Mouse (Mus musculus) limb, embryonic 10.5 days (tissue): ENCODE data around the gene Ctse. TPM values are rescaled to one million over a fixed set of nuclear protein-coding genes. Genes with fewer than 3 reads are reported as not detected.

Experiments used
- DNase-seq: peaks from one replicate; pipeline ENCODE4 v3.0.0-alpha.2; 2017; ENCODE audit warnings: low spot score
- H3K27ac ChIP-seq: fragments of 300-500 bp; sonication (generic); 2 replicates; pipeline ENCODE4 v1.5.1; 2016; ENCODE audit warnings: mild to moderate bottlenecking
- H3K27me3 ChIP-seq: fragments of 300-500 bp; sonication (generic); 2 replicates; pipeline ENCODE4 v1.6.1; 2016; ENCODE audit warnings: low read depth, mild to moderate bottlenecking; ENCODE audit not compliant: poor library complexity, severe bottlenecking
- H3K36me3 ChIP-seq: fragments of 300-500 bp; sonication (generic); 2 replicates; pipeline ENCODE4 v1.6.1; 2016; ENCODE audit warnings: mild to moderate bottlenecking, moderate library complexity
- H3K4me1 ChIP-seq: fragments of 300-500 bp; sonication (generic); 2 replicates; pipeline ENCODE4 v1.6.1; 2016
- H3K4me3 ChIP-seq: fragments of 300-500 bp; sonication (generic); 2 replicates; pipeline ENCODE4 v1.5.1; 2016; ENCODE audit warnings: mild to moderate bottlenecking, moderate library complexity
- H3K9me3 ChIP-seq: fragments of 300-500 bp; sonication (generic); replicated peaks from 2 replicates; pipeline ENCODE4 v1.6.1; 2016; ENCODE audit warnings: mild to moderate bottlenecking
- WGBS: fragments of 180-500 bp; shearing (Covaris S2); methylation state at CpG from one replicate; pipeline ENCODE4 v1.1.7; 2016; 5-methylcytosine and 5-hydroxymethylcytosine counted together
- polyA plus RNA-seq: library from polyadenylated mRNA; unstranded; fragments of >200 nt; fragmentation: Nextera tagmentation; extraction: Ambion mirVana; gene quantifications from 2 replicates; pipeline ENCODE4 v1.2.1, GENCODE M21; 2016

Ctse gene
- polyA plus RNA-seq, 1 experiment from 2014 or later, result not detected

DNA sequence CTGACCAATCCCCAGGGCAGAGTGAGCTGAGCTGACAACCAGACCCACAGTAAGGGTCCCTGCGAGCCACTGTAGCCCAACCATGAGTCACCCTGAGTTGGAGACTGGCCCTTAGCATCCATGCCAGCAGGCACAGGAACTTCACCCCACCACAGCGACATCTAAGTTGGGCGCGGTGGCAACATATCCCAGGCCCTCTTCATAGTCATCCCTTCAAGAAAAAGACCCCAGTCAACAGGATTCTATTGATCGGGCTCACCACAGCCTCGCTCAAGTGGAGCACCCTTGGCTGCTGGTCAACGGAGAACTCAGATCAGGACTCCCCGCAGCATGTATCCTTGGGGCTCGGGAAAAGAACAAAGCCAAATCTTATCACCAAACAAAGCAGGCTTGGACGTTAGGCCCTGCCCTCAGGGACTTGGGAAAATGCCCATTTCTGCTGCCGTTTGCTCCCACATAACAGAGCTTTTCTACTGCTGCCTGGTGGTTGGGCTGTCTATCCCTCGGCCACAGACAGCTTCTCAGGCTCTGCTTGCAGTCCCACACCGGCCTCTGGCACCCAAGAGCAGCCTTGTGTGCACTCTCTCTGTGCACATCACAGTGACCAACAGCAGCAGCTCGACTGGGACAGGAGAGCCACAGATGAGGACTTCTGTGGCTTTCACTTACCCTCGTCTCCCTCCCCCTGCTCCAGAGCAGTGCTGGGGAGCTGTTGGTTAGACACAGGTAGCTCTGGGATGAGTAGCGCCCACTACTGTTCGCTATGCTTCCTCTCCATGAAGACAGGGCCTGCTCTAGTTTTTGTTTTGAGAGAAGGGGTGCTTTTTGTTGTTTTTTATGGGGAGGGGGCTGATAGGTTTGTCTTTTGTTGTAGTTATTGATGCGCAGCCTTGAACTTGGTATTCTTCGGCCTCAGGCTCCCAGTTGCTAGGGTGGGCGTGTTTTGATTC is 76.6 kb downstream of the Ctse start:
- Histone ChIP-seq H3K4me3 (no peak overlapping the region), H3K4me1 (peaks cover 6% of the 10 kb centered on the region; the same call in 1 of the 2 replicates), H3K36me3 (no peaks in the 10 kb centered on the region), H3K27me3 (no peaks in the 10 kb centered on the region), H3K9me3 (no peaks in the 10 kb centered on the region), H3K27ac (no peak overlapping the region)
- no peak for DNase-seq
- WGBS, result 72% methylated on average over 20 of the region's 20 CpGs

GRCm38 (mm10) chr1:131718952-131719694 is 81.0 kb downstream of the Ctse start:
- H3K27me3 ChIP-seq, result no peaks in the 10 kb centered on the region
- peaks cover 6% of the 10 kb centered on the region; the same call in 1 of the 2 replicates for H3K4me1 ChIP-seq
- no peak overlapping the region for H3K4me3 ChIP-seq
- no peak overlapping the region for H3K27ac ChIP-seq
- no peak for DNase-seq
- no peaks in the 10 kb centered on the region for H3K36me3 ChIP-seq
- WGBS, result 74% methylated on average over 16 of the region's 16 CpGs
- no peaks in the 10 kb centered on the region for H3K9me3 ChIP-seq

DNA sequence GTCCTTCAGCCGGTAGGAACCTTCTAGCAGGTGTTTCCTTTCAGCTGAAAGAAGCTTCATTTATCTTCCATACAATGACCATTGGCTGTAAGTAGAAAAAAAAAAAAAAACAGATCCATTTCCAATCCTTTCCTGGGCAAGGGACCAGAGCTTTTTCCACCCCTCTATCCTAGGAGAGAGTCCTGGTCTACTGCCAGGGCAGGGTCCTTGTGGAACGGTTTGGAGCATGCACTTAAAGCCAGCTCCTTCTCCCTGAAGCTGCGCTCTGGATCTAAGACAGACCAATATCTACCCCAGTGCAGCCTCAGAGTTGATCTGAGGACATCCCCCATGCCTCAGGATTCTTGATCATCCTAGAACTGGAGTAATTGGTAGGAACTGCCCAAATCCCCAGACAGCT is 83.9 kb downstream of the Ctse start:
- Histone ChIP-seq H3K9me3 (no peaks in the 10 kb centered on the region), H3K4me1 (peaks cover 6% of the 10 kb centered on the region; the same call in 1 of the 2 replicates), H3K27me3 (no peaks in the 10 kb centered on the region), H3K27ac (no peak overlapping the region), H3K4me3 (no peak overlapping the region), H3K36me3 (no peaks in the 10 kb centered on the region)
- 89% methylated on average over 3 of the region's 3 CpGs for WGBS
- no peak for DNase-seq

DNA sequence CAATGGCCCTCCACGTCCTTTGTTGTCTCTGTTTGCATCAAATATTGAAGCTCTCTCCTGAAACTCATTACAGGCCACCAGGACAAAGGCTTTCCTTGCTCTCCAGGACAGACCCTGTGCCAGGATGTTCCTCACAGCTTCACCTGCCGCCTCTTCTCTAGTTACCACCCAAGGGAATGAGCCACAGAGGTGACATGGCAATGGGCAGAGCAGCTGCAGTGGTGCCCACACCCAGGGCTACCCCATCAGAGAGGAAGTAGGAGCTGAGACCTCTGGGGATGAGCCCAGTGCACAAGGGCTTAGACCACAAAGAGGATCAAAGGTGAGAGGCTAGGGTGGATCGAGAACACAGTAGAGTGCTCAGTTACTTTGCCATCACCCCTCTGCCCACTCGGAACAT is 85.4 kb downstream of the Ctse start:
- DNase-seq, result no peak

More for the DNA sequence above, 85.4 kb downstream of the Ctse start:
- peaks cover 6% of the 10 kb centered on the region; the same call in 1 of the 2 replicates for H3K4me1 ChIP-seq
- H3K27me3 ChIP-seq, result no peaks in the 10 kb centered on the region
- no peaks in the 10 kb centered on the region for H3K9me3 ChIP-seq
- H3K36me3 ChIP-seq, result no peaks in the 10 kb centered on the region
- no peak overlapping the region for H3K27ac ChIP-seq
- WGBS, result 79% methylated on average over 4 of the region's 4 CpGs
- H3K4me3 ChIP-seq, result no peak overlapping the region

Other genes with a start within 250 kb of the Ctse start
- gene Srgap2, start 111.0 kb upstream of the Ctse start, polyA plus RNA-seq, result 16.5 and 17.2 TPM in 2 replicates
- 4.3 and 4.6 TPM in 2 replicates for gene Fam72a, start 110.4 kb upstream of the Ctse start, polyA plus RNA-seq
- not detected in 2 replicates for gene Avpr1b, start 39.1 kb upstream of the Ctse start, polyA plus RNA-seq
- 0.63 and 0.65 TPM in 2 replicates for gene Rab7b, start 50.4 kb downstream of the Ctse start, polyA plus RNA-seq
- gene Slc26a9, start 105.7 kb downstream of the Ctse start, polyA plus RNA-seq, result 0.08 TPM in 1 of 2 replicates, not detected in the other
- 2.8 and 3.5 TPM in 2 replicates for gene Pm20d1, start 159.1 kb downstream of the Ctse start, polyA plus RNA-seq
- gene Slc41a1, start 189.2 kb downstream of the Ctse start, polyA plus RNA-seq, result 11.1 and 13.0 TPM in 2 replicates
- gene Rab29, start 228.9 kb downstream of the Ctse start, polyA plus RNA-seq, result 6.1 and 8.6 TPM in 2 replicates